Mouse (Mus musculus) heart, postnatal 0 days (tissue): ENCODE data around the gene Mamdc4.

Source experiments
- CTCF ChIP-seq: IDR thresholded peaks from 2 replicates; pipeline ENCODE4 v1.5.1; 2016; ENCODE audit warnings: antibody characterized with exemption, control low read depth, low read depth
- EP300 ChIP-seq: IDR thresholded peaks from 2 replicates; pipeline ENCODE4 v1.6.1; 2016; ENCODE audit warnings: antibody characterized with exemption, low read depth

- no peak for TF ChIP-seq CTCF
- TF ChIP-seq EP300, result no peak
Measured at GRCm38 (mm10) chr2:25580621-25581101, 6.0 kb upstream of the Mamdc4 start.
